Mouse (Mus musculus): ENCODE results near the gene Afmid. TPM values are rescaled to one million over a fixed set of nuclear protein-coding genes. Genes with fewer than 3 reads are reported as not detected.
"Not testable (repeated sequence)": the region's sequence is repeated elsewhere in the genome, so short reads cannot be mapped to it uniquely, and the experiment has no call there.

The Afmid gene
- polyA plus RNA-seq, 1 experiment from 2014 or later, result 4.1 TPM

DNA sequence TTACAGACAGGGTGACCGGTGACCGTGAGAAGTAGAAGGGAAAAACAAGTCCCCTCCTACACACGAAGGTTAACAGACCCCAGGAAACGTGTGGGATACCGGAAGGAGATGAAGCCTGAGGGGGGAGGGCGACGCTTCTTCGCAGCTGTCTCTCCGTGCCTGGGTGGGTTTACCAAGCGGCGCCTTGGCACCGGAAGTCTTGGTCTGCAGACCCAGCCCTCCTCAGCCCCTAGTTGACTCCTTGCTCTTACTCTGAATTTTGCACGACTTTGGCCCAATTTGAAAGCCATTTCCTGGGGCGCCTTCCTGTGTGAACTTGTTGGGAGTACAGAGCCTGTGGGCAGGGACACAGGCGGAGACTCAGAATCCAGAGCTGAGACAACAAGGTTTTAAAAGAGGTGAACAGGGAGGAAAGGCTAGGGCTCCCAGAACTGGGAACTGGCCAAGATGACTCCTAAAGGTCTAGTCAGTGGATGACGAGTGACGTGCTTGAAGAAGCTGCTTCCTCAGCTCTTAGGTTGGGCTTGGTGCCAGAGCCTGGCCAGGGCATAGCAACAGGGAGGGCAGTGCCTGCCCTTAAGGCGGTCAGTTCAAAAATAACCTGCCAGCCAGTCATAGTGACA is 44.4 kb upstream of the Afmid start:
- Histone ChIP-seq H3K27me3 (ENCODE audit: control insufficient read depth, insufficient read depth, low read length) (peaks cover 28% of the 10 kb centered on the region), H3K4me1 (ENCODE audit: control insufficient read depth, insufficient read depth, low read length) (peaks cover 20% of the 10 kb centered on the region), H3K4me3 (replicated peaks; ENCODE audit: low read depth, low read length) (no peak overlapping the region), H3K9me3 (ENCODE audit: control insufficient read depth, low read length) (no peaks in the 10 kb centered on the region), H3K4me2 (ENCODE audit: low read length) (peak overlapping the region; percentile 51), H3K9ac (replicated peaks; ENCODE audit: low read length) (no peak overlapping the region), H3K36me3 (ENCODE audit: control insufficient read depth, insufficient read depth, low read length) (no peaks in the 10 kb centered on the region), H3K27ac (replicated peaks; ENCODE audit: low read depth, low read length) (no peak overlapping the region)
- ATAC-seq (ENCODE audit: low FRiP score, low TSS enrichment), result no peak
- 28% methylated on average over 18 of the region's 18 CpGs for WGBS
- DNase-seq, result no peak

DNA sequence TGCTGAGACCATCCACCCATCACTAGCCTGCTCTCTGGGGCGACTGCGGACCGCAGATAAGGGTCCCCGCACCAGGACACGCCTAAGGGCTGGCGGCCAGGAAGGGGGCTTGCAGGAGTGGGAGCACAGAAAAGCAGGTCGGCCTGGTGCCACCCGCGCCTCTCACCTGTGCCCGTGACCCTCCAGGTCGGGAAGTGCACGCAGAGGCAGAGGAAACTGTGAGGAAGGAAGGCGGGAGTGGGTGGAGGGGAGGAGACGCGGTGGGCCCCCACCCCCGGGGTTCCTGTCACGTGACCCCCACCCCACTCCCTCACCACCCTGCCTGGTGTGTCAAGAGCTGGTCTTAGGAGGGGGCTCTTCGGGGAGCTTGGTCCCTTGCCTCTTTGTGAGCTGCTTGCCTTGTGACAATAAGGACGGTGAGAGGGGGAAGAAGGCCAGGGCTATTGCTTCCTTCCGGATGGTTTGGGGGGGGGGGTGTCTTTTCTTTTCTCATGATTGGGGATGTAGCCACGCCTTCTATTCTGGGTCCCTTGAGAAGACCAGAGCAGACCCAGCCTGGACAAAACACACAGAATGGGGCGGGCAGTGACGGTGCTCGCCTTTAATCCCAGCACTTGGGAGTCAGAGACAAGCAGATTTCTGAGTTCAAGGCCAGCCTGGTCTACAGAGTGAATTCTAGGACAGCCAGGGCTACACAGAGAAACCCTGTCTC is 43.6 kb upstream of the Afmid start, which contains the start of the genes Tmc8 and Tmc6:
TSS of gene Tmc8 (plus strand) at position 84 of the 712 bp plus-strand sequence.
TSS of gene Tmc6 (minus strand) at position 206 of the 712 bp plus-strand sequence.
- Histone ChIP-seq H3K9ac (replicated peaks; ENCODE audit: low read length) (peak within 1 kb of the TSS; percentile 34; the same call in 1 of the 2 replicates), H3K36me3 (ENCODE audit: control insufficient read depth, insufficient read depth, low read length) (no peaks in the 10 kb centered on the region), H3K27me3 (ENCODE audit: control insufficient read depth, insufficient read depth, low read length) (peaks cover 28% of the 10 kb centered on the region), H3K9me3 (ENCODE audit: control insufficient read depth, low read length) (no peaks in the 10 kb centered on the region), H3K27ac (replicated peaks; ENCODE audit: low read depth, low read length) (no peak within 1 kb of the TSS), H3K4me2 (ENCODE audit: low read length) (peak within 1 kb of the TSS; percentile 53), H3K4me3 (replicated peaks; ENCODE audit: low read depth, low read length) (peak within 1 kb of the TSS; percentile 19; the same call in 1 of the 2 replicates), H3K4me1 (ENCODE audit: control insufficient read depth, insufficient read depth, low read length) (peaks cover 20% of the 10 kb centered on the region)
- 43% methylated on average over 24 of the region's 24 CpGs for WGBS
- ATAC-seq (ENCODE audit: low FRiP score, low TSS enrichment) (no peak), DNase-seq (no peak)

DNA sequence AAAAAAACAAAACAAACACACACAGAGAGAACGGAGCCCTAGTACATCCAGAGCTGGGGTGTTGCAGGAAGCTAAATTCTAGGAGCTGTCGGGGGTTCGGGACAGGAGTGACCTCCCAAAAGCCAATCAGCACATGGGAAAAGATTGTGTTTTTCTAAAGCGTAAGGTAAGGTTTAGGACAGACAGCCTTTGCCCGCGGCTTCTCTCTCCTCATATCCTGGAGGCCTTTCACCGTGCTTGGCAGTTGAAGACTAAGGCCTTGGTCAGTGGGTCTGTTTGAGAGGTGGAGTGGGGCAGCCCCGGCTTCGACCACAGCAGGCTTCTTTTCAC is 43.1 kb upstream of the Afmid start:
- no peaks in the 10 kb centered on the region for H3K9me3 ChIP-seq (ENCODE audit: control insufficient read depth, low read length)
- ATAC-seq (ENCODE audit: low FRiP score, low TSS enrichment), result no peak
- H3K4me2 ChIP-seq (ENCODE audit: low read length), result peak overlapping the region; percentile 53
- 49% methylated on average over 9 of the region's 9 CpGs for WGBS
- peak overlapping the region; percentile 19; the same call in 1 of the 2 replicates for H3K4me3 ChIP-seq (replicated peaks; ENCODE audit: low read depth, low read length)
- no peak for DNase-seq
- peaks cover 20% of the 10 kb centered on the region for H3K4me1 ChIP-seq (ENCODE audit: control insufficient read depth, insufficient read depth, low read length)
- no peaks in the 10 kb centered on the region for H3K36me3 ChIP-seq (ENCODE audit: control insufficient read depth, insufficient read depth, low read length)
- peaks cover 28% of the 10 kb centered on the region for H3K27me3 ChIP-seq (ENCODE audit: control insufficient read depth, insufficient read depth, low read length)
- H3K27ac ChIP-seq (replicated peaks; ENCODE audit: low read depth, low read length), result no peak overlapping the region
- H3K9ac ChIP-seq (replicated peaks; ENCODE audit: low read length), result peak overlapping the region; percentile 34; the same call in 1 of the 2 replicates

DNA sequence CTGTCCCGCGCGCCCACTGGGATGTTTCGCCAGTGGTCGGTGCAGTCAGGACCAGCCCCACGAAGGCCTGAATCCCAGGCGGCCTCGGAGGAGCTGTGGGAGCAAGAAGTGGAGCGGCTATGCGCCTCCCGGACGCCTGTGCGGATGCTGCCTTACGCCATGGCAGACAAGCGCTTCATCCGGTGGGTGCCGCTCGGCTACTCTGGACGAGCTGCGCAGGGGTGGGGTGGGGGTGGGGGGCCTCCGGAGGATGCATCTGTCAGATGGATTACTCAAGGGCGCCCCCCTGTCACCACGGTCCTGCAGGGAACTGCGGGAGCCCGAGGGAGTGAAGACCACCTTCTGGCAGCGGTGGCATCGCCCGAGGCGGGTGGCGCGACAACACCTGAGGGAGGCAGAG is 42.6 kb upstream of the Afmid start:
- Histone ChIP-seq H3K9me3 (ENCODE audit: control insufficient read depth, low read length) (no peaks in the 10 kb centered on the region), H3K9ac (replicated peaks; ENCODE audit: low read length) (peak overlapping the region; percentile 34; the same call in 1 of the 2 replicates), H3K36me3 (ENCODE audit: control insufficient read depth, insufficient read depth, low read length) (no peaks in the 10 kb centered on the region), H3K4me2 (ENCODE audit: low read length) (peak overlapping the region; percentile 53), H3K4me3 (replicated peaks; ENCODE audit: low read depth, low read length) (peak overlapping the region; percentile 19; the same call in 1 of the 2 replicates), H3K4me1 (ENCODE audit: control insufficient read depth, insufficient read depth, low read length) (peaks cover 20% of the 10 kb centered on the region), H3K27ac (replicated peaks; ENCODE audit: low read depth, low read length) (no peak overlapping the region), H3K27me3 (ENCODE audit: control insufficient read depth, insufficient read depth, low read length) (peaks cover 28% of the 10 kb centered on the region)
- DNase-seq (peak; percentile 86), ATAC-seq (ENCODE audit: low FRiP score, low TSS enrichment) (no peak)
- 3% methylated on average over 31 of the region's 31 CpGs for WGBS

DNA sequence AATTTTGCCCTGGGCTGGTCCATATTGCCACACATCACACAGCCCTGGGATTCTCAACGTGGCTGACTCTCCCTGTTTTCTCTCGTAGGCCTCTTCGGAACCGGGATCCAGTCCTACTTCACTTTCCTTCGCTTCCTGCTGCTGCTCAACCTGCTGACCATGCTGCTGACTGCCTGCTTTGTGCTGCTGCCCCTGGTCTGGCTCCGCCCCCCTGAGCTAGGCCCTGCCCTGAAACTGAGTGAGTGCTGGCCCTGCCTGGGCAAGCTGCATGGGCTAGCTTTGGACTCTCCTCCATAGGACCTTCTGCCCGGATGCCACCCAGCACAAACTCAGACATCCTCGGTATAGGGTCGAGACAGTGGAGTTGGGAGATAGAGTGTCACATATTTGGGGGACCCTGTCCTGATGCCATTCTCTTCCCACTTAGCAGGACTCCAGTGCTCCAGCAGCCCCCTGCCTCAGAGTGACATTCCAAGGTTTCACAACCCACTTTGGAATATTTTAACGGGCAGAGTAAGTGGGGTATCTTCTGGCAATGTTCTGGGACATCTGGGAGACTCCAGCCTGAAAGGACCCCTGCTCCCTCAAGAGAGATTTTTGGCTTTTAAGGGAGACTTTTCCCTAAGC is 41.9 kb upstream of the Afmid start:
- peaks cover 28% of the 10 kb centered on the region for H3K27me3 ChIP-seq (ENCODE audit: control insufficient read depth, insufficient read depth, low read length)
- H3K4me3 ChIP-seq (replicated peaks; ENCODE audit: low read depth, low read length), result no peak overlapping the region
- H3K4me1 ChIP-seq (ENCODE audit: control insufficient read depth, insufficient read depth, low read length), result peaks cover 20% of the 10 kb centered on the region
- ATAC-seq (ENCODE audit: low FRiP score, low TSS enrichment), result no peak
- no peak overlapping the region for H3K9ac ChIP-seq (replicated peaks; ENCODE audit: low read length)
- peak overlapping the region; percentile 53 for H3K4me2 ChIP-seq (ENCODE audit: low read length)
- H3K9me3 ChIP-seq (ENCODE audit: control insufficient read depth, low read length), result no peaks in the 10 kb centered on the region
- WGBS, result 39% methylated on average over 10 of the region's 10 CpGs
- H3K27ac ChIP-seq (replicated peaks; ENCODE audit: low read depth, low read length), result no peak overlapping the region
- DNase-seq, result no peak
- H3K36me3 ChIP-seq (ENCODE audit: control insufficient read depth, insufficient read depth, low read length), result no peaks in the 10 kb centered on the region

DNA sequence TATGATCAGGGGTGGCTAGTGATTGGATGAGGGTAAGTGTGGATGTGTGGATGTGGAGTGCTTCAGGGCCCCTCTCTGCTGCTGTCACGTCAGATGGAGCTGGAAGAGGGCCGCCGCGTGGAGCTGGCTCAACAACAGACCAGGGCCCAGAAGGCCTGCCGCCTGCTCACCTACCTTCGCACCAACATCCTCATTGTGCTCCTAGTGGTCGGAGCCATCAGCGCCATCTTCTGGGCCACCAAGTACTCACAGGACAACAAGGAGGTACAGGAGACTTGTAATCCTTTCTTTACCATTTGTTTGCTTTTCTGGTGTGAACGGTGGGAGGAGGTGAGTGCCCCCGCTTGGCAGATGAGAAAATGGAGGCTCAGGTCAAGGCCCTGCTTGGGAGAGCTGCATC is 39.4 kb upstream of the Afmid start:
- peaks cover 15% of the 10 kb centered on the region for H3K27me3 ChIP-seq (ENCODE audit: control insufficient read depth, insufficient read depth, low read length)
- DNase-seq, result peak; percentile 72
- no peak for ATAC-seq (ENCODE audit: low FRiP score, low TSS enrichment)
- no peak overlapping the region for H3K4me2 ChIP-seq (ENCODE audit: low read length)
- H3K36me3 ChIP-seq (ENCODE audit: control insufficient read depth, insufficient read depth, low read length), result no peaks in the 10 kb centered on the region
- H3K27ac ChIP-seq (replicated peaks; ENCODE audit: low read depth, low read length), result no peak overlapping the region
- H3K9me3 ChIP-seq (ENCODE audit: control insufficient read depth, low read length), result no peaks in the 10 kb centered on the region
- no peak overlapping the region for H3K4me3 ChIP-seq (replicated peaks; ENCODE audit: low read depth, low read length)
- H3K4me1 ChIP-seq (ENCODE audit: control insufficient read depth, insufficient read depth, low read length), result peaks cover 7% of the 10 kb centered on the region; the same call in 1 of the 2 replicates
- no peak overlapping the region for H3K9ac ChIP-seq (replicated peaks; ENCODE audit: low read length)
- 6% methylated on average over 10 of the region's 10 CpGs for WGBS

DNA sequence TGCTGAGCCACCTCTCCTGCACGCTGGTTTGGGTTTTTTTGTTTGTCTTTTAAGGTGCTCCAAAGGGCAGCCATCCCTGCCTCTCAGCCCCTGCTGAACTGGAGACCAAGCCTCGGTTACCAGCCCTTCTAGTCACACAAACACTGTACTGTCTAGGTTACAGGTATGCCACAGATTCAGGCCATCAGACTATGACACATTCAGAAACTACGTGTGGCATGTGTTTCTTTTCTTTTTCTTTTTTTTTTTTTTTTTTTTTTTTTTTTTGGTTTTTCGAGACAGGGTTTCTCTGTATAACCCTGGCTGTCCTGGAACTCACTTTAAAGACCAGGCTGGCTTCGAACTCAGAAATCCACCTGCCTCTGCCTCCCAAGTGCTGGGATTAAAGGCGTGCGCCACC is 37.2 kb upstream of the Afmid start:
- not testable (repeated sequence) for H3K36me3 ChIP-seq (ENCODE audit: control insufficient read depth, insufficient read depth, low read length); H3K27me3 ChIP-seq (ENCODE audit: control insufficient read depth, insufficient read depth, low read length); H3K4me2 ChIP-seq (ENCODE audit: low read length); H3K9ac ChIP-seq (replicated peaks; ENCODE audit: low read length); ATAC-seq (ENCODE audit: low FRiP score, low TSS enrichment); H3K4me1 ChIP-seq (ENCODE audit: control insufficient read depth, insufficient read depth, low read length); DNase-seq; H3K9me3 ChIP-seq (ENCODE audit: control insufficient read depth, low read length); H3K27ac ChIP-seq (replicated peaks; ENCODE audit: low read depth, low read length); H3K4me3 ChIP-seq (replicated peaks; ENCODE audit: low read depth, low read length)
- 81% methylated on average over 7 of the region's 7 CpGs for WGBS

DNA sequence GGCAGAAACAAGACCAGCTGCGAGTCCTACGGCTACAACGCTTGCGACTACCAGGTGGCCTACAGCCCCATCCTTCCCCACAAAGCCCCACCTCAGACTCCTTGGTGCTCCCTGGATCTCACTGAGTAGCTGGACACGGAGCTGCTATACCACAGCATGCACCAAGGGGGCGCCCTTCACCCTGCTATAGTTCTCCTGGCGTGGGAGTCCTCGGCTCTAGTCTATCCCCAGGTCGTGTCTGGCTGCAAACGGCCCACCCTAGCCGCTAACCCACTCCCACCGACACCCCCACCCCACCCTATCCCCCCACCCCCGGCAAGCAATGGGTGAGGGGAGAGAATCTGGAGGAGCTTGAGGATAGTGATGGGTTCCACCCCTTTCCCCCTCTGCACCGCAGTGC is 35.4 kb upstream of the Afmid start:
- Histone ChIP-seq H3K4me2 (ENCODE audit: low read length) (peak overlapping the region; percentile 15; the same call in 1 of the 2 replicates), H3K36me3 (ENCODE audit: control insufficient read depth, insufficient read depth, low read length) (no peaks in the 10 kb centered on the region), H3K9me3 (ENCODE audit: control insufficient read depth, low read length) (no peaks in the 10 kb centered on the region), H3K9ac (replicated peaks; ENCODE audit: low read length) (no peak overlapping the region), H3K27me3 (ENCODE audit: control insufficient read depth, insufficient read depth, low read length) (no peaks in the 10 kb centered on the region; the same call in 1 of the 2 replicates), H3K4me3 (replicated peaks; ENCODE audit: low read depth, low read length) (no peak overlapping the region), H3K4me1 (ENCODE audit: control insufficient read depth, insufficient read depth, low read length) (0 out of 2 replicates have a peak, but pooled peaks cover 4% of the 10 kb centered on the region), H3K27ac (replicated peaks; ENCODE audit: low read depth, low read length) (no peak overlapping the region)
- 7% methylated on average over 14 of the region's 14 CpGs for WGBS
- DNase-seq (peak; percentile 71), ATAC-seq (ENCODE audit: low FRiP score, low TSS enrichment) (no peak)

All from midbrain, embryonic 14.5 days (tissue).